Mouse (Mus musculus) embryonic fibroblast, embryonic 13.5 days (primary cell): ENCODE data around the gene Cfap299. TPM values are rescaled to one million over a fixed set of nuclear protein-coding genes. Genes with fewer than 3 reads are reported as not detected.

ENCODE experiments used
- H3K27ac ChIP-seq: 2 replicates; pipeline ENCODE4 v1.5.1; 2012; ENCODE audit warnings: low read length, control low read depth, inconsistent platforms; ENCODE audit not compliant: insufficient read depth
- H3K4me1 ChIP-seq: 2 replicates; pipeline ENCODE4 v1.6.1; 2011; ENCODE audit warnings: low read length; ENCODE audit not compliant: control insufficient read depth, insufficient read depth
- H3K4me3 ChIP-seq: 2 replicates; pipeline ENCODE4 v1.5.1; 2011; ENCODE audit warnings: mild to moderate bottlenecking, control low read depth, low read length; ENCODE audit not compliant: insufficient read depth
- CTCF ChIP-seq: IDR thresholded peaks from 2 replicates; pipeline ENCODE4 v1.5.1; 2011; ENCODE audit warnings: mild to moderate bottlenecking, control low read depth, low read length, moderate library complexity, borderline replicate concordance; ENCODE audit not compliant: insufficient read depth
- POLR2A ChIP-seq: IDR thresholded peaks from 2 replicates; pipeline ENCODE4 v1.6.1; 2011; ENCODE audit warnings: low read depth, mild to moderate bottlenecking, control low read depth, low read length, moderate library complexity
- polyA plus RNA-seq: library from polyadenylated mRNA; stranded (reverse); fragments of >200 nt; gene quantifications from 2 replicates; pipeline ENCODE4 v1.2.4, GENCODE M21; 2011; ENCODE audit warnings: low read depth; ENCODE audit not compliant: missing spikeins, insufficient read length

The Cfap299 gene
- polyA plus RNA-seq, 1 experiment, result not detected

DNA sequence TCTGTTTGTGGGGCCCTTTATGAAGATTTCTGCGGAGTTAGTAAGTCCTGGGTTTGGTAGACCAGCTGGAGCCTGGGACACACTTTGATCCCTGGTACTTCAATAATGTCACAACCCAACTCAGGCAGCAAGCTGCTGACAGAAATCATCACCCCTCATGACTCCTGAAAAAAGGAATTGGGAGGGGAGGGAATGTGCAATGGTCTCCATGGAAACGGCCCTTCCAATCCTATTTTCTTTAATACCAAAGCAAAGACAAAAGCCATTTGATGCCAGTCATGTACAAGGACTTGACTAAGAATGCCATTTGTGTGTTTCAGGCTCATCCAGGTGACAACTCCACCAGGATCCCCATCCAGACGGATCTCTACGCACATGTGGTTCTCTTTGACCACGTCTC is 472.4 kb downstream of the Cfap299 start:
- H3K4me3 ChIP-seq, result no peak overlapping the region
- no peak overlapping the region for H3K27ac ChIP-seq
- H3K4me1 ChIP-seq, result no peaks in the 10 kb centered on the region
- no peak for TF ChIP-seq POLR2A
- no peak for TF ChIP-seq CTCF

DNA sequence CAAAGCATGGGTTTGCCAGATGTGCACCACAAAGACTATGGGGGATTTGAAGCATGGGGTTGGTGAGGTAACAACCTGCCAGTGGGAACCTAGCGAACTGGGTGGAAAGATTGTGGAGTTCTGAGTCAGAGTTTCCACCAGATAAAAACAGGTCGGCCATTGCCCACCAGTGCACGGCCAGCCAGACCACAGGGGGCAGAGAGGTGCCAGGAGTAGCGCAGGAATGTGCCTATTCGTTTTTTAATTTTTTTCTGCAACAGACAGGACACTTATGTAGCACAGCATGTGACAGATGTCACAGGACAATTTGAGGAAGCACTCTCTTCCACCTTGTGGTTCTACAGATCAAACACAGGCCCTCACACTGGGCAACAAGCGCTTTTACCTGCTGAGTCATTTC is 475.7 kb downstream of the Cfap299 start:
- Histone ChIP-seq H3K4me1 (no peaks in the 10 kb centered on the region), H3K4me3 (no peak overlapping the region), H3K27ac (no peak overlapping the region)
- no peak for TF ChIP-seq CTCF
- no peak for TF ChIP-seq POLR2A

DNA sequence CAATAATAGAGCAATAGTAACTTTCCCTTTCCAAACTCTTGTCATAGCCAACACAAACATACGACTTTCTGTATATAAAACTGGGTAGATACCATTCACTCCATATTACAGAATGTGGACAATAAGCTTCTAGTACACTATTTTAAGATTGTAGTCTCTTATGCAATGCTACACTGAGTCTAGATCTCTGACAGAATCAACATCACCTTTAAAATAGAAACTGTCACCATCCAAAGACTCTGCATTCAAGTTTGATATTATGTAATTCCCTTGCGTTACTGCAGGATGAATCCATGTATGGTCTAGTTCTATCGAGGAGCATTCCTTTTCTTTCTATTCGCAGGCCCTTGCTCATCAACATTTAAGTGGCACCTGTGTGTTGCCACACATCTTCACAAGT is 477.4 kb downstream of the Cfap299 start:
- Histone ChIP-seq H3K27ac (no peak overlapping the region), H3K4me1 (no peaks in the 10 kb centered on the region), H3K4me3 (no peak overlapping the region)
- no peak for TF ChIP-seq POLR2A
- no peak for TF ChIP-seq CTCF

GRCm38 (mm10) chr5:98807022-98807421 is 477.9 kb downstream of the Cfap299 start:
- Histone ChIP-seq H3K4me1 (no peaks in the 10 kb centered on the region), H3K27ac (no peak overlapping the region), H3K4me3 (no peak overlapping the region)
- TF ChIP-seq POLR2A (no peak), CTCF (no peak)

GRCm38 (mm10) chr5:98807953-98808352 is 478.8 kb downstream of the Cfap299 start:
- no peak overlapping the region for H3K4me3 ChIP-seq
- no peak overlapping the region for H3K27ac ChIP-seq
- H3K4me1 ChIP-seq, result no peaks in the 10 kb centered on the region
- TF ChIP-seq CTCF (no peak), POLR2A (no peak)

DNA sequence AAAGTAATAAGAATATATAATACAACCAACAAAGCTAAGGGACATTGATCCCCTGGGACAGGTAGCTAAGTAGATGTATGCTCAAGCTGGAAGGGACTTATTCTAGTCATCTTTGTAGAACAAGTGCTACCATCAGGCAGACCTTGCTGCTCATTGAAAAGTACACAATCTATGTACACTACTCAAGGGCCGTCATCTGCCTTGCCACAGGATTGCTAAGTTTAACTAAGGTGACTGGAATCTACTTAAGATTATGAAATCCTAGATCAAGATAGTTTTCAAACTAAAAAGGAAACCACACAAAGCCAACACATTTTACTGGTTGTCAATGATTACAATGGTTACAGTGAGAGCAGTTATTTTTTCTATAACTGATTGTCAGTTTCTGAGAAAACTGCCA is 483.3 kb downstream of the Cfap299 start:
- TF ChIP-seq CTCF, result no peak
- no peak for TF ChIP-seq POLR2A
- no peaks in the 10 kb centered on the region for H3K4me1 ChIP-seq
- no peak overlapping the region for H3K27ac ChIP-seq
- no peak overlapping the region for H3K4me3 ChIP-seq

- Histone ChIP-seq H3K4me3 (no peak overlapping the region), H3K4me1 (no peaks in the 10 kb centered on the region), H3K27ac (no peak overlapping the region)
- no peak for TF ChIP-seq CTCF
- no peak for TF ChIP-seq POLR2A
These were observed 486.2 kb downstream of the Cfap299 start for GRCm38 (mm10) chr5:98815269-98815668.

DNA sequence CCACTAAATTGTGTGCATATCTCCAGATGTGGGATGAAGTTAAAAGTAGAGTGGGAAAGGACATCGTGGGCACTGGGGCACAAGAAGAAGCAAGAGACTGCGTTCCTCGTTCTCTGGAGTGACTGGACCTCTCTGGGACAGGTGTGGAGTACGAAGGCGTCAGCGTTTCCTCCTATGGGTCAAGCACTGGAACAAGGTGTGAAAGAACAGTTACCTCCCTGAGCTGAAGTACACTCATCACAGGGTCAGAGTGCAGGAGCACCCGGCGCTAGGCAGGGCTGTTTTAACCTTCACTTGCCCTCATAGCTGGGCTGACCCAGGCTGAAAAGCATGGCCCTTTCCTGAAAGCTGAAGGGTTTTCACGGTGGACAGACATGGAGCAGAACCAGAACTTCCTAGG is 504.7 kb downstream of the Cfap299 start:
- Histone ChIP-seq H3K4me1 (no peaks in the 10 kb centered on the region), H3K27ac (no peak overlapping the region), H3K4me3 (no peak overlapping the region)
- TF ChIP-seq POLR2A (no peak), CTCF (no peak)

- no peak overlapping the region for H3K4me3 ChIP-seq
- H3K27ac ChIP-seq, result no peak overlapping the region
- TF ChIP-seq POLR2A, result no peak
- TF ChIP-seq CTCF, result no peak
- H3K4me1 ChIP-seq, result no peaks in the 10 kb centered on the region
These were observed 505.2 kb downstream of the Cfap299 start for GRCm38 (mm10) chr5:98834300-98834699.

- Histone ChIP-seq H3K27ac (no peak overlapping the region), H3K4me1 (no peaks in the 10 kb centered on the region), H3K4me3 (no peak overlapping the region)
- no peak for TF ChIP-seq POLR2A
- no peak for TF ChIP-seq CTCF
These were observed 513.7 kb downstream of the Cfap299 start for GRCm38 (mm10) chr5:98842600-98843310.

GRCm38 (mm10) chr5:98844664-98845063 is 515.6 kb downstream of the Cfap299 start:
- no peaks in the 10 kb centered on the region for H3K4me1 ChIP-seq
- no peak for TF ChIP-seq CTCF
- no peak for TF ChIP-seq POLR2A
- H3K27ac ChIP-seq, result no peak overlapping the region
- H3K4me3 ChIP-seq, result no peak overlapping the region

Other genes starting within 250 kb of the Cfap299 start
- gene Prdm8, start 162.1 kb upstream of the Cfap299 start, polyA plus RNA-seq, result 0.25 TPM in 1 of 2 replicates, not detected in the other
- gene Fgf5, start 75.1 kb upstream of the Cfap299 start, polyA plus RNA-seq, result 0.83 and 1.8 TPM in 2 replicates
- not detected in 2 replicates for gene Gm11111, start 223.4 kb downstream of the Cfap299 start, polyA plus RNA-seq